ENCODE assay signal across 8 mouse cellular contexts in genomic region chr2:92426426-92426825, GRCm38 (mm10). TPM values are rescaled to one million over a fixed set of nuclear protein-coding genes. Genes with fewer than 3 reads are reported as not detected.
DNase-seq lines count a peak whose midpoint lies in the region; ATAC-seq and TF ChIP-seq lines count a peak whose summit lies in the region.

No protein-coding gene starts in this region.

- intact Hi-C loops in gastrocnemius, adult 2 months (cut with DNase I), result no loop called here

- H3K36me3 ChIP-seq in kidney, postnatal 0 days (ENCODE audit: insufficient read depth, low read length), result peaks cover 14% of the 10 kb centered on the region
- peaks cover 35% of the 10 kb centered on the region for H3K36me3 ChIP-seq in kidney, embryonic 14.5 days (ENCODE audit: control insufficient read depth, insufficient read depth, low read length)
- H3K36me3 ChIP-seq in hindbrain, postnatal 0 days (ENCODE audit: insufficient read depth, low read length), result peaks cover 14% of the 10 kb centered on the region; the same call in 1 of the 2 replicates
- H3K36me3 ChIP-seq in neural tube, embryonic 14.5 days (ENCODE audit: control insufficient read depth, insufficient read depth, low read length), result peaks cover 17% of the 10 kb centered on the region

- H3K27ac ChIP-seq in kidney, postnatal 0 days, result 0 out of 2 replicates have a peak overlapping the region, but pooled peaks have one; percentile 26
- no peak overlapping the region for H3K27ac ChIP-seq in kidney, embryonic 14.5 days (ENCODE audit: low read depth, low read length)
- H3K27ac ChIP-seq in gastrocnemius, adult 2 months, result peak overlapping the region; percentile 97
- peak overlapping the region; percentile 85 for H3K27ac ChIP-seq in hindbrain, postnatal 0 days
- H3K27ac ChIP-seq in neural tube, embryonic 14.5 days (ENCODE audit: low read depth, low read length), result no peak overlapping the region

- DNase-seq in kidney, postnatal 0 days (ENCODE audit: low spot score), result peak; percentile 49
- peak; percentile 69 for DNase-seq in gastrocnemius, adult 2 months
- peak; percentile 57 for DNase-seq in hindbrain, postnatal 0 days (ENCODE audit: low spot score)
- DNase-seq in embryo, embryonic 11 days, result no peak
- DNase-seq in layer of hippocampus, adult 9-11 months, result no peak
- DNase-seq in right cerebral cortex, postnatal 10 days (ENCODE audit: low spot score in 2 of 2), result no peak

- ATAC-seq in kidney, postnatal 0 days (replicated peaks; ENCODE audit: low FRiP score, low read depth), result no peak
- no peak for ATAC-seq in kidney, embryonic 14.5 days (ENCODE audit: low FRiP score, low TSS enrichment)
- ATAC-seq in hindbrain, postnatal 0 days, result no peak
- ATAC-seq in neural tube, embryonic 14.5 days (ENCODE audit: low read depth), result no peak

- 56% methylated on average over 3 of the region's 3 CpGs for WGBS in kidney, postnatal 0 days
- WGBS in kidney, embryonic 14.5 days, result 75% methylated on average over 3 of the region's 3 CpGs
- WGBS in hindbrain, postnatal 0 days, result 32% methylated on average over 3 of the region's 3 CpGs
- 76% methylated on average over 3 of the region's 3 CpGs for WGBS in neural tube, embryonic 14.5 days

- H3K9ac ChIP-seq in kidney, postnatal 0 days (ENCODE audit: low read depth, low read length), result no peak overlapping the region
- no peak overlapping the region for H3K9ac ChIP-seq in kidney, embryonic 14.5 days (ENCODE audit: low read depth, low read length)
- peak overlapping the region; percentile 7; the same call in 1 of the 2 replicates for H3K9ac ChIP-seq in hindbrain, postnatal 0 days (replicated peaks; ENCODE audit: low read length)
- H3K9ac ChIP-seq in neural tube, embryonic 14.5 days (replicated peaks; ENCODE audit: low read depth, low read length), result no peak overlapping the region

- no peaks in the 10 kb centered on the region for H3K27me3 ChIP-seq in kidney, postnatal 0 days (ENCODE audit: insufficient read depth, low read length)
- H3K27me3 ChIP-seq in kidney, embryonic 14.5 days (ENCODE audit: control insufficient read depth, insufficient read depth, low read length), result no peaks in the 10 kb centered on the region
- H3K27me3 ChIP-seq in hindbrain, postnatal 0 days (ENCODE audit: insufficient read depth, low read length), result no peaks in the 10 kb centered on the region
- no peaks in the 10 kb centered on the region for H3K27me3 ChIP-seq in neural tube, embryonic 14.5 days (ENCODE audit: control insufficient read depth, insufficient read depth, low read length)

- peaks cover 35% of the 10 kb centered on the region for H3K4me1 ChIP-seq in kidney, postnatal 0 days (replicated peaks; ENCODE audit: insufficient read depth, low read length)
- H3K4me1 ChIP-seq in kidney, embryonic 14.5 days (ENCODE audit: control insufficient read depth, insufficient read depth, low read length), result peaks cover 9% of the 10 kb centered on the region
- peaks cover 52% of the 10 kb centered on the region for H3K4me1 ChIP-seq in hindbrain, postnatal 0 days (ENCODE audit: insufficient read depth, low read length)
- peaks cover 31% of the 10 kb centered on the region for H3K4me1 ChIP-seq in neural tube, embryonic 14.5 days (ENCODE audit: control insufficient read depth, insufficient read depth, low read length)

- no peak overlapping the region for H3K4me3 ChIP-seq in kidney, postnatal 0 days (replicated peaks; ENCODE audit: low read depth, low read length)
- H3K4me3 ChIP-seq in kidney, embryonic 14.5 days (ENCODE audit: low read length), result no peak overlapping the region
- peak overlapping the region; percentile 21 for H3K4me3 ChIP-seq in gastrocnemius, adult 2 months
- no peak overlapping the region for H3K4me3 ChIP-seq in hindbrain, postnatal 0 days (ENCODE audit: low read length)
- H3K4me3 ChIP-seq in neural tube, embryonic 14.5 days (ENCODE audit: low read depth, low read length), result no peak overlapping the region

- TF ChIP-seq CTCF in kidney, postnatal 0 days (IDR thresholded peaks at IDR 0.05; ENCODE audit: low read depth), result no peak
- no peak for TF ChIP-seq CTCF in gastrocnemius, adult 2 months (IDR thresholded peaks at IDR 0.05)
- TF ChIP-seq CTCF in hindbrain, postnatal 0 days (IDR thresholded peaks at IDR 0.05; ENCODE audit: low read depth), result no peak

- no peaks in the 10 kb centered on the region for H3K9me3 ChIP-seq in kidney, postnatal 0 days (replicated peaks; ENCODE audit: low read length)
- no peaks in the 10 kb centered on the region for H3K9me3 ChIP-seq in kidney, embryonic 14.5 days (ENCODE audit: control insufficient read depth, low read length)
- H3K9me3 ChIP-seq in hindbrain, postnatal 0 days (ENCODE audit: low read length), result no peaks in the 10 kb centered on the region
- H3K9me3 ChIP-seq in neural tube, embryonic 14.5 days (ENCODE audit: control insufficient read depth, low read length), result no peaks in the 10 kb centered on the region

- H3K4me2 ChIP-seq in kidney, postnatal 0 days (ENCODE audit: low read length), result no peak overlapping the region
- no peak overlapping the region for H3K4me2 ChIP-seq in kidney, embryonic 14.5 days (replicated peaks; ENCODE audit: low read depth, low read length)
- H3K4me2 ChIP-seq in hindbrain, postnatal 0 days (ENCODE audit: low read depth, low read length), result no peak overlapping the region
- H3K4me2 ChIP-seq in neural tube, embryonic 14.5 days (ENCODE audit: low read depth, low read length), result 0 out of 2 replicates have a peak overlapping the region, but pooled peaks have one; percentile 6

RNA-seq across cellular contexts. Expression of gene Cry2, which starts 7.4 kb away (rescaled TPM):
- 10.1 and 12.8 TPM in 2 replicates for polyA plus RNA-seq in kidney, postnatal 0 days (2015; fragmentation: Nextera tagmentation; extraction: Ambion mirVana)
- polyA plus RNA-seq in kidney, embryonic 14.5 days (2014; fragmentation: Nextera tagmentation; extraction: Ambion mirVana), result 13.8 and 21.3 TPM in 2 replicates
- total RNA-seq in gastrocnemius, adult 2 months (2021), result 10 to 100 TPM; 12.5 to 26.8 TPM
- 43.8 and 45.5 TPM in 2 replicates for total RNA-seq in hindbrain, postnatal 0 days (2014; rRNA removed)
- 50.6 and 52.0 TPM in 2 replicates for polyA plus RNA-seq in hindbrain, postnatal 0 days (2015; fragmentation: Nextera tagmentation; extraction: Ambion mirVana)
- 41.7 and 43.5 TPM in 2 replicates for polyA plus RNA-seq in neural tube, embryonic 14.5 days (2014; fragmentation: Nextera tagmentation; extraction: Ambion mirVana)

RNA-seq across cellular contexts. Expression of gene Mapk8ip1, which starts 25.4 kb away (rescaled TPM):
- polyA plus RNA-seq in kidney, postnatal 0 days (2015; fragmentation: Nextera tagmentation; extraction: Ambion mirVana), result 25.9 and 28.2 TPM in 2 replicates
- polyA plus RNA-seq in kidney, embryonic 14.5 days (2014; fragmentation: Nextera tagmentation; extraction: Ambion mirVana), result 15.6 and 20.8 TPM in 2 replicates
- 1 to 10 TPM; 3.0 to 3.9 TPM for total RNA-seq in gastrocnemius, adult 2 months (2021)
- total RNA-seq in hindbrain, postnatal 0 days (2014; rRNA removed), result 361 and 373 TPM in 2 replicates
- 177 and 182 TPM in 2 replicates for polyA plus RNA-seq in hindbrain, postnatal 0 days (2015; fragmentation: Nextera tagmentation; extraction: Ambion mirVana)
- polyA plus RNA-seq in neural tube, embryonic 14.5 days (2014; fragmentation: Nextera tagmentation; extraction: Ambion mirVana), result 51.8 and 64.3 TPM in 2 replicates

RNA-seq across cellular contexts. Expression of gene Slc35c1, which starts 33.9 kb away (rescaled TPM):
- polyA plus RNA-seq in kidney, postnatal 0 days (2015; fragmentation: Nextera tagmentation; extraction: Ambion mirVana), result 14.8 and 15.5 TPM in 2 replicates
- polyA plus RNA-seq in kidney, embryonic 14.5 days (2014; fragmentation: Nextera tagmentation; extraction: Ambion mirVana), result 6.9 and 13.6 TPM in 2 replicates
- 1 to 10 TPM; 4.9 to 5.1 TPM for total RNA-seq in gastrocnemius, adult 2 months (2021)
- 11.0 and 12.7 TPM in 2 replicates for total RNA-seq in hindbrain, postnatal 0 days (2014; rRNA removed)
- polyA plus RNA-seq in hindbrain, postnatal 0 days (2015; fragmentation: Nextera tagmentation; extraction: Ambion mirVana), result 12.7 and 16.4 TPM in 2 replicates
- polyA plus RNA-seq in neural tube, embryonic 14.5 days (2014; fragmentation: Nextera tagmentation; extraction: Ambion mirVana), result 15.5 and 16.4 TPM in 2 replicates

RNA-seq across cellular contexts. Expression of gene 1700029I15Rik, which starts 44.1 kb away (rescaled TPM):
- polyA plus RNA-seq in kidney, postnatal 0 days (2015; fragmentation: Nextera tagmentation; extraction: Ambion mirVana), result 1.8 and 2.5 TPM in 2 replicates
- polyA plus RNA-seq in kidney, embryonic 14.5 days (2014; fragmentation: Nextera tagmentation; extraction: Ambion mirVana), result 2.1 and 2.5 TPM in 2 replicates
- 1 to 10 TPM in 1 of 2 experiments, under 1 TPM in 1; 0.69 to 1.1 TPM for total RNA-seq in gastrocnemius, adult 2 months (2021)
- total RNA-seq in hindbrain, postnatal 0 days (2014; rRNA removed), result 1.6 and 1.8 TPM in 2 replicates
- 4.0 and 4.9 TPM in 2 replicates for polyA plus RNA-seq in hindbrain, postnatal 0 days (2015; fragmentation: Nextera tagmentation; extraction: Ambion mirVana)
- polyA plus RNA-seq in neural tube, embryonic 14.5 days (2014; fragmentation: Nextera tagmentation; extraction: Ambion mirVana), result 3.9 and 4.2 TPM in 2 replicates

RNA-seq across cellular contexts. Expression of gene Large2, which starts 51.8 kb away (rescaled TPM):
- 30.6 and 34.3 TPM in 2 replicates for polyA plus RNA-seq in kidney, postnatal 0 days (2015; fragmentation: Nextera tagmentation; extraction: Ambion mirVana)
- 24.0 and 33.3 TPM in 2 replicates for polyA plus RNA-seq in kidney, embryonic 14.5 days (2014; fragmentation: Nextera tagmentation; extraction: Ambion mirVana)
- under 1 TPM in 1 of 2 experiments, not detected in 1; 0.64 TPM for total RNA-seq in gastrocnemius, adult 2 months (2021)
- 0.11 and 0.16 TPM in 2 replicates for total RNA-seq in hindbrain, postnatal 0 days (2014; rRNA removed)
- polyA plus RNA-seq in hindbrain, postnatal 0 days (2015; fragmentation: Nextera tagmentation; extraction: Ambion mirVana), result 1.8 and 2.1 TPM in 2 replicates
- 0.97 and 2.2 TPM in 2 replicates for polyA plus RNA-seq in neural tube, embryonic 14.5 days (2014; fragmentation: Nextera tagmentation; extraction: Ambion mirVana)

Comparison
In these comparisons a context has a peak if more than half of its experiments do, and no peak if none do; other contexts are left out.
1. H3K27ac ChIP-seq: peak in kidney, postnatal 0 days (single experiment), gastrocnemius, adult 2 months (single experiment) and hindbrain, postnatal 0 days (single experiment); none in kidney, embryonic 14.5 days (single experiment) and neural tube, embryonic 14.5 days (single experiment).
2. DNase-seq: peak in kidney, postnatal 0 days (single experiment), gastrocnemius, adult 2 months (single experiment) and hindbrain, postnatal 0 days (single experiment); none in embryo, embryonic 11 days (single experiment), layer of hippocampus, adult 9-11 months (single experiment) and right cerebral cortex, postnatal 10 days (0 of 2).